Mouse (Mus musculus): ENCODE measurements around the gene Cdc42ep3. TPM values are rescaled to one million over a fixed set of nuclear protein-coding genes. Genes with fewer than 3 reads are reported as not detected.

Cdc42ep3 gene
- polyA plus RNA-seq (2017; shearing (Covaris generic)): 10 to 100 TPM; 81.7 to 90.8 TPM

DNA sequence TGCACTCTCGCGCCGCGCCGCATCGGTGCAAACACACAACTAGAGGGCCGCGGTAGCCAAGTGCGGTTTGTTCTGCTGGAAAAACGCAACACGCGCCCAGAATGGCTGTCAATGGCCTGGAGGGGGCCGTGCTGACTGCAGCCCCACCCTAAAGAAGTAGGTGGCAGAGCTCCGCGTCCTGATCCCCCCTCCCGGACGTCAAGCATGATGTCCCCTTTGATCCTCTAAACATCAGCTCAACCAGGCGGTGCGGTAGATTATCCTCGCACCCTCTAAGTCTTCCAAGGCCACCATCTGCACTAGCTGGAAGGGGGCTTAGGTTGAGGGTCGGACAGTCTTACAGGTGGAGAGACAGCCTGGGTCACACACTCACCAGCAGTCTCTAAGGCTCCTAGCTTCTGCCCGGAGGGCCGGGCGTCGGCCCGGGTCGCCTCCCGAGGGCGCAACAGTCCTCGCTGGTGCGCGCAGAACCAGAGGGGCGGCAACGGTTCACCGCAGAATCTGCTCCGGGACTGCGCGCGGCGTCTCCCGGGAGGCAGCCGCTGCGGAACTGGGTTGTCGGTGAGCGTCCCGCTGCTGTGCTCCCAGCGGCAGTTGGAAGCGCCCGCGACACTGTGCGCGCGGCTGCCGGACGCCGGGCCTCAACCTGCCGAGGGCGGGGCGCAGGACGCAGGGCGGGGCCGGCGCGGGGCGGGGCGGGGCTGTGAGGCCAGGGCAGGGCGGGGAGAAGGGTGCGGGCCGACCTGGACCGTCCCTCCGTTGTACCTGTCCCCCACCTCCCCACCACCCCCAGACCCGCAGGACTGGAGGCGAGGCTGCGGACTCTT lies at the start of gene Cdc42ep3:
Cdc42ep3 (minus strand) TSS at position 648 of the 827 bp plus-strand sequence.

